Mouse (Mus musculus) stomach, embryonic 16.5 days (tissue): Measurements from ENCODE around the gene Slc38a1. TPM values are rescaled to one million over a fixed set of nuclear protein-coding genes. Genes with fewer than 3 reads are reported as not detected.
A peak's percentile ranks its signal among the peaks of the same experiment; 100 is the strongest.

Experiments used
- ATAC-seq: fragments of 200-750 bp; cut with Nextera tagmentation; 2 replicates; pipeline ENCODE4 v1.8.0; 2017; ENCODE audit warnings: moderate number of reproducible peaks, moderate TSS enrichment; ENCODE audit not compliant: insufficient read depth, low FRiP score
- H3K27ac ChIP-seq: fragments of 300-500 bp; sonication (generic); 2 replicates; pipeline ENCODE4 v1.5.1; 2014; ENCODE audit warnings: low read length
- H3K27me3 ChIP-seq: fragments of 300-500 bp; sonication (generic); 2 replicates; pipeline ENCODE4 v1.6.1; 2014; ENCODE audit warnings: low read length, control low read depth, mixed read lengths; ENCODE audit not compliant: control insufficient read depth, insufficient read depth
- H3K36me3 ChIP-seq: fragments of 300-500 bp; sonication (generic); 2 replicates; pipeline ENCODE4 v1.6.1; 2014; ENCODE audit warnings: low read length; ENCODE audit not compliant: control insufficient read depth, insufficient read depth
- H3K4me1 ChIP-seq: fragments of 300-500 bp; sonication (generic); 2 replicates; pipeline ENCODE4 v1.6.1; 2014; ENCODE audit warnings: low read length, control low read depth, mixed read lengths; ENCODE audit not compliant: control insufficient read depth, insufficient read depth
- H3K4me2 ChIP-seq: fragments of 300-500 bp; sonication (generic); 2 replicates; pipeline ENCODE4 v1.6.1; 2014; ENCODE audit warnings: low read depth, low read length, mixed read lengths
- H3K4me3 ChIP-seq: fragments of 300-500 bp; sonication (generic); replicated peaks from 2 replicates; pipeline ENCODE4 v1.5.1; 2014; ENCODE audit warnings: mild to moderate bottlenecking, low read length
- H3K9ac ChIP-seq: fragments of 300-500 bp; sonication (generic); 2 replicates; pipeline ENCODE4 v1.6.1; 2014; ENCODE audit warnings: low read length
- H3K9me3 ChIP-seq: fragments of 300-500 bp; sonication (generic); replicated peaks from 2 replicates; pipeline ENCODE4 v1.6.1; 2016; ENCODE audit warnings: low read length, control low read depth; ENCODE audit not compliant: control insufficient read depth
- WGBS: fragments of 180-500 bp; shearing (Covaris S2); extraction: QIAGEN DNeasy Blood & Tissue Kit; methylation state at CpG from one replicate; pipeline ENCODE4 v1.1.7; 2014; 5-methylcytosine and 5-hydroxymethylcytosine counted together
- polyA plus RNA-seq: library from polyadenylated mRNA; unstranded; fragments of >200 nt; fragmentation: Nextera tagmentation; extraction: Ambion mirVana; gene quantifications from 2 replicates; pipeline ENCODE4 v1.2.1, GENCODE M21; 2015

Slc38a1 gene
- polyA plus RNA-seq, 1 experiment from 2014 or later = 58.0 TPM

GRCm38 (mm10) chr15:96593866-96594265 lies 48.8 kb downstream of the Slc38a1 start:
- no peak overlapping the region for H3K4me2 ChIP-seq
- ATAC-seq = no peak
- no peaks in the 10 kb centered on the region for H3K27me3 ChIP-seq
- no peaks in the 10 kb centered on the region for H3K36me3 ChIP-seq
- H3K27ac ChIP-seq = 0 out of 2 replicates have a peak overlapping the region, but pooled peaks have one; percentile 48
- H3K4me1 ChIP-seq = peaks cover 8% of the 10 kb centered on the region; the same call in 1 of the 2 replicates
- no peak overlapping the region for H3K9ac ChIP-seq
- H3K4me3 ChIP-seq = no peak overlapping the region
- whole genome bisulfite sequencing = 67% methylated on average over 7 of the region's 7 CpGs
- no peaks in the 10 kb centered on the region for H3K9me3 ChIP-seq

GRCm38 (mm10) chr15:96593457-96593856 lies 49.3 kb downstream of the Slc38a1 start:
- ATAC-seq = no peak
- no peak overlapping the region for H3K9ac ChIP-seq
- 59% methylated on average over 6 of the region's 6 CpGs for WGBS

GRCm38 (mm10) chr15:96592976-96593375 lies 49.7 kb downstream of the Slc38a1 start:
- Histone ChIP-seq H3K27ac (peak overlapping the region; percentile 11; the same call in 1 of the 2 replicates), H3K4me1 (peaks cover 10% of the 10 kb centered on the region; the same call in 1 of the 2 replicates), H3K4me3 (no peak overlapping the region), H3K4me2 (no peak overlapping the region), H3K36me3 (no peaks in the 10 kb centered on the region), H3K9me3 (no peaks in the 10 kb centered on the region), H3K27me3 (no peaks in the 10 kb centered on the region), H3K9ac (no peak overlapping the region)
- no peak for ATAC-seq
- 77% methylated on average over 13 of the region's 13 CpGs for WGBS

More at GRCm38 (mm10) chr15:96593457-96593856, 49.3 kb downstream of the Slc38a1 start:
- no peaks in the 10 kb centered on the region for H3K36me3 ChIP-seq
- no peak overlapping the region for H3K4me3 ChIP-seq
- no peaks in the 10 kb centered on the region for H3K27me3 ChIP-seq
- peak overlapping the region; percentile 48; the same call in 1 of the 2 replicates for H3K27ac ChIP-seq
- H3K4me2 ChIP-seq = no peak overlapping the region
- peaks cover 10% of the 10 kb centered on the region; the same call in 1 of the 2 replicates for H3K4me1 ChIP-seq
- H3K9me3 ChIP-seq = no peaks in the 10 kb centered on the region

- H3K9me3 ChIP-seq = no peaks in the 10 kb centered on the region
- ATAC-seq = peak; percentile 56; the same call in 1 of the 2 replicates
- peak overlapping the region; percentile 21 for H3K27ac ChIP-seq
- H3K4me1 ChIP-seq = peaks cover 10% of the 10 kb centered on the region; the same call in 1 of the 2 replicates
- no peaks in the 10 kb centered on the region for H3K36me3 ChIP-seq
- H3K4me2 ChIP-seq = no peak overlapping the region
- 46% methylated on average over 10 of the region's 10 CpGs for WGBS
- no peak overlapping the region for H3K4me3 ChIP-seq
- no peak overlapping the region for H3K9ac ChIP-seq
- H3K27me3 ChIP-seq = no peaks in the 10 kb centered on the region
Measured at GRCm38 (mm10) chr15:96591876-96592417, 50.8 kb downstream of the Slc38a1 start.

GRCm38 (mm10) chr15:96588996-96589657 lies 53.6 kb downstream of the Slc38a1 start:
- no peak overlapping the region for H3K27ac ChIP-seq
- no peaks in the 10 kb centered on the region for H3K27me3 ChIP-seq
- WGBS = 74% methylated on average over 9 of the region's 9 CpGs
- H3K4me3 ChIP-seq = no peak overlapping the region
- H3K4me1 ChIP-seq = peaks cover 10% of the 10 kb centered on the region; the same call in 1 of the 2 replicates
- no peak overlapping the region for H3K4me2 ChIP-seq
- no peak overlapping the region for H3K9ac ChIP-seq
- ATAC-seq = no peak
- H3K9me3 ChIP-seq = no peaks in the 10 kb centered on the region
- peaks cover 18% of the 10 kb centered on the region for H3K36me3 ChIP-seq

GRCm38 (mm10) chr15:96587998-96588397 lies 54.7 kb downstream of the Slc38a1 start:
- H3K9me3 ChIP-seq = 0 out of 2 replicates have a peak, but pooled peaks cover 4% of the 10 kb centered on the region
- WGBS = 67% methylated on average over 8 of the region's 8 CpGs
- H3K9ac ChIP-seq = no peak overlapping the region
- no peak overlapping the region for H3K4me2 ChIP-seq
- 0 out of 2 replicates have a peak, but pooled peaks cover 5% of the 10 kb centered on the region for H3K4me1 ChIP-seq
- no peak overlapping the region for H3K27ac ChIP-seq
- H3K4me3 ChIP-seq = no peak overlapping the region
- H3K36me3 ChIP-seq = peaks cover 28% of the 10 kb centered on the region
- ATAC-seq = no peak
- no peaks in the 10 kb centered on the region for H3K27me3 ChIP-seq

GRCm38 (mm10) chr15:96583371-96584008 lies 59.2 kb downstream of the Slc38a1 start:
- Histone ChIP-seq H3K36me3 (peaks cover 28% of the 10 kb centered on the region), H3K9me3 (0 out of 2 replicates have a peak, but pooled peaks cover 4% of the 10 kb centered on the region), H3K9ac (no peak overlapping the region), H3K4me3 (no peak overlapping the region), H3K4me1 (no peaks in the 10 kb centered on the region), H3K27me3 (no peaks in the 10 kb centered on the region), H3K4me2 (no peak overlapping the region), H3K27ac (no peak overlapping the region)
- 89% methylated on average over 15 of the region's 15 CpGs for WGBS
- no peak for ATAC-seq

- no peaks in the 10 kb centered on the region for H3K9me3 ChIP-seq
- no peak for ATAC-seq
- no peak overlapping the region for H3K9ac ChIP-seq
- WGBS = 96% methylated on average over 5 of the region's 5 CpGs
- H3K27ac ChIP-seq = no peak overlapping the region
- H3K4me2 ChIP-seq = no peak overlapping the region
- H3K4me1 ChIP-seq = no peaks in the 10 kb centered on the region
- no peak overlapping the region for H3K4me3 ChIP-seq
- H3K27me3 ChIP-seq = no peaks in the 10 kb centered on the region
- no peaks in the 10 kb centered on the region; the same call in 1 of the 2 replicates for H3K36me3 ChIP-seq
Measured at GRCm38 (mm10) chr15:96576998-96577397, 65.7 kb downstream of the Slc38a1 start.

GRCm38 (mm10) chr15:96568983-96569363 lies 73.7 kb downstream of the Slc38a1 start:
- no peak for ATAC-seq
- H3K4me3 ChIP-seq = no peak overlapping the region
- WGBS = 55% methylated on average over 2 of the region's 2 CpGs
- no peak overlapping the region for H3K4me2 ChIP-seq
- H3K27ac ChIP-seq = 0 out of 2 replicates have a peak overlapping the region, but pooled peaks have one; percentile 22
- H3K9me3 ChIP-seq = no peaks in the 10 kb centered on the region
- no peaks in the 10 kb centered on the region for H3K27me3 ChIP-seq
- H3K4me1 ChIP-seq = peaks cover 14% of the 10 kb centered on the region
- H3K9ac ChIP-seq = no peak overlapping the region
- no peaks in the 10 kb centered on the region for H3K36me3 ChIP-seq
